Mouse (Mus musculus): Measurements from ENCODE around the gene Hist2h2aa1. TPM values are rescaled to one million over a fixed set of nuclear protein-coding genes. Genes with fewer than 3 reads are reported as not detected.
"Not testable (repeated sequence)": the region's sequence is repeated elsewhere in the genome, so short reads cannot be mapped to it uniquely, and the experiment has no call there.

Gene Hist2h2aa1
- polyA plus RNA-seq, 1 experiment from 2014 or later = 17.4 TPM

DNA sequence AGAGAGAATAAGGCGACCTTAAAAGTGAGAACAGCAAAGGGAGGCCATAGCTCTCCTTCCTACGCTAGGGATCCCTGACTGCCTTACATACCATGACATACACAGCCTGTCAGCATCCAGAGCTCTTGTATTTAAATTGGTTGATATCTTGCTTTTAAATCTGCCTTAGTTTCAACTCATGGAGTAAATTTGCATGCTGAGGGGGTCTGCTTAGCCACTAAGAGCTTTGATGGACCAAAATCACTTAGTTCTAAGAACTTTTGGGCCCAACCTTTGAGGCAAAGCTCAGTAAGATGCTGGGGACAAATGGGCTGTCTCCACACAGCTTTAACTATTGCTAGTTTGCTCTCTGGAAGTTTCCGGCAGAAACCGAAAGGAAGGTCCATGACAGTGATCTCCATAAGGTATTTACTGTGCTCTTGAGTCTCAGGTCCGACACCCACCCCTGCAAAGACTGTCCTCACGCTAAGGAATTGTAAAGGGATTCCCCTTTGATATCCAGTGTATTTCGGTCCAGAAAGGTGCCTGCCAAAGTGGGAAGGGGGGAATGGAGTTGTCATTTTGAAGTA lies 7.9 kb upstream of the Hist2h2aa1 start:
- H3K4me2 ChIP-seq (ENCODE audit: low read depth, low read length) = peak overlapping the region; percentile 27; the same call in 1 of the 2 replicates
- no peak for ATAC-seq (ENCODE audit: low read depth)
- H3K36me3 ChIP-seq (ENCODE audit: control insufficient read depth, insufficient read depth, low read length) = no peaks in the 10 kb centered on the region
- peaks cover 6% of the 10 kb centered on the region; the same call in 1 of the 2 replicates for H3K4me1 ChIP-seq (ENCODE audit: control insufficient read depth, insufficient read depth, low read length)
- H3K27me3 ChIP-seq (ENCODE audit: control insufficient read depth, insufficient read depth, low read length) = no peaks in the 10 kb centered on the region
- no peak overlapping the region for H3K9ac ChIP-seq (replicated peaks; ENCODE audit: low read depth, low read length)
- peak overlapping the region; percentile 15; the same call in 1 of the 2 replicates for H3K4me3 ChIP-seq (ENCODE audit: low read depth, low read length)
- H3K27ac ChIP-seq (ENCODE audit: low read depth, low read length) = no peak overlapping the region
- WGBS = 26% methylated on average over 7 of the region's 7 CpGs
- no peaks in the 10 kb centered on the region for H3K9me3 ChIP-seq (ENCODE audit: control insufficient read depth, low read length)

DNA sequence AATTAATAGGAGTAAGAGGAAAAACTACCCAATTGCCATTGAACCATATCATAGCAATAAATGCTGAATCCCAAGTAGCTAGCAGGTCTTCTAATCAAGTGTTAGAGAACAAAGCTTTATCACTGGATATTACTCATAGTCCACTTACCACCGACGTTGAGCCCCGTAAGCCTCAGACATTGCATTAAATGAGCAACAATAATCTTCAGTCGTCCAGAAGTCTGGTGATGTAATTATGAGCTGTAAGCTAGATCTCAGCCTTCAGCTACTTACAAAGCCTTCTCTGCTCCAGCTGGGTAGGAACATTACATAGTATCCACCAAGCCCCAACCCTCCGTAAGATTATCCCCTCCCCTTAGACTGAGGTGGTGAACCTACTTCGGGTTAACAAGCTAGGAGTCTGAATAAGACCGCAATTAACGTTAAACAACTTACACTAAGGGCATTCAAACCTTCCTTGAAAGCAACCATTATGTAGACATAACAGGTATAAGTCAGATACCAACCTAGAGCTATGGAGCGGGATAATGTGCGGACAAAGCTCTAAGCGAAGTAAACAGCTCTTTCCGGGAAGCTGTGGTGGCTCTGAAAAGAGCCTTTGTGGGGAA lies 7.3 kb upstream of the Hist2h2aa1 start:
- H3K4me3 ChIP-seq (ENCODE audit: low read depth, low read length) = peak overlapping the region; percentile 15; the same call in 1 of the 2 replicates
- no peak overlapping the region for H3K9ac ChIP-seq (replicated peaks; ENCODE audit: low read depth, low read length)
- H3K4me2 ChIP-seq (ENCODE audit: low read depth, low read length) = peak overlapping the region; percentile 27
- H3K27me3 ChIP-seq (ENCODE audit: control insufficient read depth, insufficient read depth, low read length) = no peaks in the 10 kb centered on the region
- H3K4me1 ChIP-seq (ENCODE audit: control insufficient read depth, insufficient read depth, low read length) = peaks cover 6% of the 10 kb centered on the region; the same call in 1 of the 2 replicates
- no peaks in the 10 kb centered on the region for H3K9me3 ChIP-seq (ENCODE audit: control insufficient read depth, low read length)
- no peak for ATAC-seq (ENCODE audit: low read depth)
- no peaks in the 10 kb centered on the region for H3K36me3 ChIP-seq (ENCODE audit: control insufficient read depth, insufficient read depth, low read length)
- WGBS = 1% methylated on average over 12 of the region's 12 CpGs
- no peak overlapping the region for H3K27ac ChIP-seq (ENCODE audit: low read depth, low read length)

DNA sequence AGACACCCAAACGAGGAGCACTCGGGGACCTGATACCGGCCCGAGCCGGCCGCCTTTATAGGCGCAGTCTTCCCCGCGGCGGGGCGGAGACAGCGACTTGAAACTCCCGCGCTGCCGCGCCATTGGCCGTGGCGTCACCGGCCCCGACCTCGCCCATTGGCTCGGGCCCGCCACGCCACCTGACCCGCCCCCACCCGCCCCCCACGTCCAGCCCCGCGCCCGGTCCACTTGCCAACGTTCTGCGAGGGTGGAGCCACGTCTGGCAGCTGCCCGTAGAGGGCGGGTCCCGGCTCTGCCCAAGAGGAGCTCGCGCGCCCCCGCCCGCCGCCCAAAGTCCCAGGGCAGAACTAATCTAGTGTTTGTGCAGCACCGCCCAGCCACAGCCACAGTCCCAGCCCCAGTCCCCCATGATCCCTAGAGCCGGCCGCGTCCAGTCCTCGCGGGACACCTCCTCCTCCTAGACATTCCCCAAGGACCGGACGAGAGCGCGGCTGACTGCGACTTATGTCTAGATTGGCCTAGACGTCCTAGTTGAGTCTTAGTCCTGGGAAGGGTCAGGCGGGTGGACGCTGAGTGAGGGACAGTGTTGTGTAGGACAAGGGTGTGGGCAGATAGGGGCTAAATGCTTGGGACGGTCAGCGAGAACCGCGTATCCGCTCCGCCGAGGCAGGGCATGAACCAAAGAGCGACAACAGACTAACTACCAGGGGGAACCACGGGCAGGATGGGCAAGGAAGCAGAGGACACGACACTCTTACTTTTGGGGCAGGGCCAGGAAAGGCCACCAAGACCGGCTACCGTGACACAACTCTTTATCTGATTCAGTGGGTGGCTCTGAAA lies 6.1 kb upstream of the Hist2h2aa1 start, which contains the start of gene Hist2h3c2:
Hist2h3c2 (minus strand) TSS at position 174 of the 840 bp plus-strand sequence.
- peak; percentile 86 for ATAC-seq (ENCODE audit: low read depth)
- H3K9ac ChIP-seq (replicated peaks; ENCODE audit: low read depth, low read length); H3K27me3 ChIP-seq (ENCODE audit: control insufficient read depth, insufficient read depth, low read length); H3K9me3 ChIP-seq (ENCODE audit: control insufficient read depth, low read length); H3K4me1 ChIP-seq (ENCODE audit: control insufficient read depth, insufficient read depth, low read length); H3K27ac ChIP-seq (ENCODE audit: low read depth, low read length); H3K36me3 ChIP-seq (ENCODE audit: control insufficient read depth, insufficient read depth, low read length): not testable (repeated sequence)
- Histone ChIP-seq H3K4me2 (ENCODE audit: low read depth, low read length) (peak within 1 kb of the TSS; percentile 31), H3K4me3 (ENCODE audit: low read depth, low read length) (peak within 1 kb of the TSS; percentile 20; the same call in 1 of the 2 replicates)
- WGBS = under 1% methylated on average over 10 of the region's 68 CpGs

DNA sequence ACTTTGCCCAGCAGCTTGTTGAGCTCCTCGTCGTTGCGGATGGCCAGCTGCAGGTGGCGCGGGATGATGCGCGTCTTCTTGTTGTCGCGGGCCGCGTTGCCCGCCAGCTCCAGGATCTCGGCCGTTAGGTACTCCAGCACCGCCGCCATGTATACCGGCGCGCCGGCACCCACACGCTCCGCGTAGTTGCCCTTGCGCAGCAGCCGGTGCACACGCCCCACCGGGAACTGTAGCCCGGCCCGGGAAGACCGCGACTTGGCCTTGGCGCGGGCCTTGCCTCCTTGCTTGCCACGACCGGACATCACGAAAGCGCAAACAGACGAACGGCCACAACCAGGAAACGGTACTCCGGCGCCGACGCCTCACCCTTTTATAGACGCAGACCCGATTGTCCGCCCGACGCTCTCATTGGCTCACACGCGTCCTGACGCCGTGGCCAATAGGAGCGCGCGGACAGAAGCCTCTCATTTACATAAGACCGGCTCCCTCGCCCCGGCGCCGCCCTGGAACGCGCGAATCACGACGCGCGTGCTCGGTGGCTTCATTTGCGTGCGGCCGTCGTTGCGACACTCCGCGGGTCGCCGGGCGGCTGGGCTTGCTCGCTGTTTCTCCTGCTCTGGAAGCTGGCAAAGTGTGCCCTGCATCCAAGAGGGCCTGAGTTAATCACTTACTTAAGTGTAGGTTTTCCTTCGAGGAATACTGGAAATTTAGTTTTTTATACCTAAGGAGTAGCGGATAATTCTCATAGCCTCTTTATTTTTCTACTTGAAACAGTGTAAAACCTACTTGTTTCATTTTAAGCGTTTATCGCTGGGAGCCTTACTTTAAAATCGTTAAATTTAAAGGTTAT lies 5.1 kb upstream of the Hist2h2aa1 start, which contains the start of gene Hist2h2aa2:
Hist2h2aa2 (minus strand) TSS at position 328 of the 850 bp plus-strand sequence.
- Histone ChIP-seq H3K4me2 (ENCODE audit: low read depth, low read length) (peak within 1 kb of the TSS; percentile 40), H3K4me1 (ENCODE audit: control insufficient read depth, insufficient read depth, low read length) (peaks cover 12% of the 10 kb centered on the region), H3K27ac (ENCODE audit: low read depth, low read length) (peak within 1 kb of the TSS; percentile 70; the same call in 1 of the 2 replicates), H3K9ac (replicated peaks; ENCODE audit: low read depth, low read length) (peak within 1 kb of the TSS; percentile 8), H3K4me3 (ENCODE audit: low read depth, low read length) (peak within 1 kb of the TSS; percentile 28)
- H3K9me3 ChIP-seq (ENCODE audit: control insufficient read depth, low read length); H3K36me3 ChIP-seq (ENCODE audit: control insufficient read depth, insufficient read depth, low read length); H3K27me3 ChIP-seq (ENCODE audit: control insufficient read depth, insufficient read depth, low read length): not testable (repeated sequence)
- peak; percentile 90 for ATAC-seq (ENCODE audit: low read depth)
- WGBS = 5% methylated on average over 22 of the region's 85 CpGs

DNA sequence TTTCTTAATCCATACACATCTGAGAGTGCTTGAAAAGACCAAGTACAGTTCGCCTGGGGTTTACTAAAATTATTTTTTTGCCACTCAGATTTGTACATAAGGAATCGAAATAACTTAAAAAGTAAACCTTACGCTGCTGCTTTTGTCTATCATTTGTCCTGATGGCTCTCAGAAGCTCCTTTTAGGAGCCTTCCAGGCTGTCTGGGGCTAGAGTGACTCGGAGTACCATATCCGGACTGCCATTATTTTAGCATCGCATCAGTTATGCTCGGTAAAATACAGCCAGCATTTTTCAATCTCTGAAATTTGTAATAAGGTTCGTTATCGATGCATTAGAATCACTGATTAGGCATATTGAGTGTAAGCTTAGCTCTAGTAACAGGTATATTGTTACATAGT lies 4.5 kb upstream of the Hist2h2aa1 start:
- peaks cover 12% of the 10 kb centered on the region for H3K4me1 ChIP-seq (ENCODE audit: control insufficient read depth, insufficient read depth, low read length)
- WGBS = 74% methylated on average over 9 of the region's 9 CpGs
- no peaks in the 10 kb centered on the region for H3K9me3 ChIP-seq (ENCODE audit: control insufficient read depth, low read length)
- ATAC-seq (ENCODE audit: low read depth) = no peak
- peak overlapping the region; percentile 67; the same call in 1 of the 2 replicates for H3K27ac ChIP-seq (ENCODE audit: low read depth, low read length)
- H3K4me2 ChIP-seq (ENCODE audit: low read depth, low read length) = peak overlapping the region; percentile 40
- H3K36me3 ChIP-seq (ENCODE audit: control insufficient read depth, insufficient read depth, low read length) = no peaks in the 10 kb centered on the region
- peak overlapping the region; percentile 8 for H3K9ac ChIP-seq (replicated peaks; ENCODE audit: low read depth, low read length)
- no peaks in the 10 kb centered on the region for H3K27me3 ChIP-seq (ENCODE audit: control insufficient read depth, insufficient read depth, low read length)
- H3K4me3 ChIP-seq (ENCODE audit: low read depth, low read length) = peak overlapping the region; percentile 28

DNA sequence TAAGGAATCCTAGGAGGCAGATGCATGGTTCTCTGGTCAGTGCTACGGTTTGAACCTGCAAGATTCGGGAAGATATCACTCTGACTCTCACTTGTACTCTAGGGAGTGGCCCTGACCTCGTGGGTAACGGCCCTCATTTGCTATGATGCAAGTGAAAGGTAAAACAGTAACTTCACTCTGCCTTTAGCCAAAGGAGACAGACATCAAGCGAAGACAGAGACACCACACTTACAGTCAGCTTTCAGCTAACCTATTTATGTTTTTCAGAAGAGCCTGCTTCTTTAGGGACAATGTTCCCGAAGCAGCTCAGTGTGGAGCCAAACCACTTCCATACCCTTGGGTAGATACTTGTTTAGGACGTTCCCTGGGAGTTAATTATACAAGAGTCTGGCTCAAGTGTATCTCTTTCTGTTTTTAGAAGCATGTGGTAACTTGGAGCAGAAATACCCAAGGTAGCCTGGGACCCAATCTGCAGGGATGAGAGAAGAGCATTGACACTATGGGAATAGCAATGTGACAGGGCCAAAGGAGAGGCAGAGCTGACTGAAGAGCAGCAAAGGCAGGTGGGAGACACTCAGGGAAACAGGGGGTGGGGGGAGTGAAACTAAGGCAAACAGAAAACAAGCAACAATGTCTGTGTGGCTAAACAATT lies 1.2 kb upstream of the Hist2h2aa1 start:
- Histone ChIP-seq H3K27me3 (ENCODE audit: control insufficient read depth, insufficient read depth, low read length) (no peaks in the 10 kb centered on the region), H3K9ac (replicated peaks; ENCODE audit: low read depth, low read length) (no peak overlapping the region), H3K9me3 (ENCODE audit: control insufficient read depth, low read length) (no peaks in the 10 kb centered on the region), H3K36me3 (ENCODE audit: control insufficient read depth, insufficient read depth, low read length) (no peaks in the 10 kb centered on the region), H3K4me2 (ENCODE audit: low read depth, low read length) (peak overlapping the region; percentile 57), H3K27ac (ENCODE audit: low read depth, low read length) (peak overlapping the region; percentile 92; the same call in 1 of the 2 replicates), H3K4me1 (ENCODE audit: control insufficient read depth, insufficient read depth, low read length) (peaks cover 12% of the 10 kb centered on the region), H3K4me3 (ENCODE audit: low read depth, low read length) (peak overlapping the region; percentile 42)
- 89% methylated on average over 7 of the region's 7 CpGs for WGBS
- no peak for ATAC-seq (ENCODE audit: low read depth)

DNA sequence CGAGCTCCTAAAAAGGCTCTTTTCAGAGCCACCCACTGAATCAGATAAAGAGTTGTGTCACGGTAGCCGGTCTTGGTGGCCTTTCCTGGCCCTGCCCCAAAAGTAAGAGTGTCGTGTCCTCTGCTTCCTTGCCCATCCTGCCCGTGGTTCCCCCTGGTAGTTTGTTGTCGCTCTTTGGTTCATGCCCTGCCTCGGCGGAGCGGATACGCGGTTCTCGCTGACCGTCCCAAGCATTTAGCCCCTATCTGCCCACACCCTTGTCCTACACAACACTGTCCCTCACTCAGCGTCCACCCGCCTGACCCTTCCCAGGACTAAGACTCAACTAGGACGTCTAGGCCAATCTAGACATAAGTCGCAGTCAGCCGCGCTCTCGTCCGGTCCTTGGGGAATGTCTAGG lies 721 bp downstream of the Hist2h2aa1 start:
- ATAC-seq (ENCODE audit: low read depth); H3K9me3 ChIP-seq (ENCODE audit: control insufficient read depth, low read length); H3K27me3 ChIP-seq (ENCODE audit: control insufficient read depth, insufficient read depth, low read length); H3K27ac ChIP-seq (ENCODE audit: low read depth, low read length); H3K36me3 ChIP-seq (ENCODE audit: control insufficient read depth, insufficient read depth, low read length); H3K4me1 ChIP-seq (ENCODE audit: control insufficient read depth, insufficient read depth, low read length); H3K9ac ChIP-seq (replicated peaks; ENCODE audit: low read depth, low read length): not testable (repeated sequence)
- H3K4me2 ChIP-seq (ENCODE audit: low read depth, low read length) = peak overlapping the region; percentile 29; the same call in 1 of the 2 replicates
- under 1% methylated on average over 10 of the region's 21 CpGs for WGBS
- H3K4me3 ChIP-seq (ENCODE audit: low read depth, low read length) = peak overlapping the region; percentile 24

DNA sequence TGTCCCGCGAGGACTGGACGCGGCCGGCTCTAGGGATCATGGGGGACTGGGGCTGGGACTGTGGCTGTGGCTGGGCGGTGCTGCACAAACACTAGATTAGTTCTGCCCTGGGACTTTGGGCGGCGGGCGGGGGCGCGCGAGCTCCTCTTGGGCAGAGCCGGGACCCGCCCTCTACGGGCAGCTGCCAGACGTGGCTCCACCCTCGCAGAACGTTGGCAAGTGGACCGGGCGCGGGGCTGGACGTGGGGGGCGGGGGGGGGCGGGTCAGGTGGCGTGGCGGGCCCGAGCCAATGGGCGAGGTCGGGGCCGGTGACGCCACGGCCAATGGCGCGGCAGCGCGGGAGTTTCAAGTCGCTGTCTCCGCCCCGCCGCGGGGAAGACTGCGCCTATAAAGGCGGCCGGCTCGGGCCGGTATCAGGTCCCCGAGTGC lies 1.1 kb downstream of the Hist2h2aa1 start, which contains the start of gene Hist2h3c1:
Hist2h3c1 (plus strand) TSS at position 259 of the 430 bp plus-strand sequence.
- not testable (repeated sequence) for H3K27ac ChIP-seq (ENCODE audit: low read depth, low read length); H3K9me3 ChIP-seq (ENCODE audit: control insufficient read depth, low read length); H3K4me1 ChIP-seq (ENCODE audit: control insufficient read depth, insufficient read depth, low read length); H3K36me3 ChIP-seq (ENCODE audit: control insufficient read depth, insufficient read depth, low read length); H3K27me3 ChIP-seq (ENCODE audit: control insufficient read depth, insufficient read depth, low read length); H3K9ac ChIP-seq (replicated peaks; ENCODE audit: low read depth, low read length)
- no CpG with 5 or more reads among the region's 47 CpGs for WGBS
- peak; percentile 86 for ATAC-seq (ENCODE audit: low read depth)
- Histone ChIP-seq H3K4me3 (ENCODE audit: low read depth, low read length) (peak within 1 kb of the TSS; percentile 24), H3K4me2 (ENCODE audit: low read depth, low read length) (peak within 1 kb of the TSS; percentile 32; the same call in 1 of the 2 replicates)

Data from neural tube, embryonic 14.5 days (tissue).